Mouse (Mus musculus) liver, postnatal 0 days (tissue): ENCODE data around the gene Rasgef1b.

Source experiments
- CTCF ChIP-seq: sonication (generic); IDR thresholded peaks from 2 replicates; pipeline ENCODE4 v1.5.1; 2016; ENCODE audit warnings: antibody characterized with exemption, low read depth
- EP300 ChIP-seq: IDR thresholded peaks from 2 replicates; pipeline ENCODE4 v1.6.1; 2016; ENCODE audit warnings: antibody characterized with exemption, low read depth, mild to moderate bottlenecking

- no peak for TF ChIP-seq CTCF
- TF ChIP-seq EP300: no peak
These were observed 277.9 kb downstream of the Rasgef1b start for GRCm38 (mm10) chr5:99450994-99451393.
